Mouse (Mus musculus): ENCODE results near the gene Ccdc6.

DNA sequence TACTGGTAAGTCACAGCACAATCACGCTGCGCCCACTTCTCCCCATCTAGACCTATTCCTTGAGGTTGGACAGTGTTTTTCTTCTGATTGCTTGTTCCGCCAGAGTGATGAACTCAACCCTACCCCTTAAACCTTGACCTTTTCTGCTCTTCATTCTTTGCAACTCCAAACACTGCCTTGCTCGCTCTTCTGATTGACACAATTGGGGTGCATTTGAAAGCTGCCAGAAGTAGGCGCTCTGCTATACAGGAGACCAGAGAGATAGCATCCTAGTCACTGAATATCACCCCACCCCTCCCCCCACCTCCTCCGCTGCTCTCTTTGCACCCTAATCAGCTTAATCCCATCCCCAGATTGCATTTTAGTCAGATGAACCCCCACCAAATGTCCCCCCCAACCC, 27.6 kb upstream of the Ccdc6 start:
- TF ChIP-seq ZNF384 (IDR thresholded peaks at IDR 0.05; ENCODE audit: low read depth, low read length) (no peak), HCFC1 (IDR thresholded peaks at IDR 0.05; ENCODE audit: borderline replicate concordance, insufficient read depth, low read length) (no peak), CHD2 (IDR thresholded peaks at IDR 0.05; ENCODE audit: low read depth, low read length) (no peak), ZC3H11A (IDR thresholded peaks at IDR 0.05; ENCODE audit: borderline replicate concordance, low read depth, low read length) (no peak), MAFK (IDR thresholded peaks at IDR 0.05; ENCODE audit: insufficient read depth, low read depth, low read length) (no peak)
